Mouse (Mus musculus): ENCODE results near the gene Med16. TPM values are rescaled to one million over a fixed set of nuclear protein-coding genes. Genes with fewer than 3 reads are reported as not detected.

The Med16 gene
- total RNA-seq, 1 experiment from 2014 or later: 13.3 TPM

DNA sequence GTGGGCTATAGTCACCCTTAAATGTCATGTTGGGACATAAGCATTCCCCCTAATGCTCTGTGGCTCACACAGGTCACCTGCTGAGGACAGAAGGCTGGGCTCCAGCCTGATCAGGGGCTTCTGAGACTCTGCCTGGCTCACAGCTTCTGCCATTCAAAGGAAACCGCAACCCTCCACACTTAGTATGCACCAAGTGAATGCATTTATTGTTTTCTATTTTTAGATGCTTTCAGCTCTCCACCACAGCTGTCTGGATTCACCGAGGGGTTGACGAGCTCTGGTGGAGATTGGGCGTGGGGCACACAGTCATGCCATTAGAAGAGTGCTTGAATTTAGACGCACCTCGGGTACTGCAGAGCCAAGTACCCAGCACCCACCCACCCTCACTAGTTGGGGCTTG lies 35.4 kb downstream of the Med16 start:
- ATAC-seq (replicated peaks; ENCODE audit: insufficient number of reproducible peaks, low FRiP score, low TSS enrichment, poor library complexity, severe bottlenecking): no peak

DNA sequence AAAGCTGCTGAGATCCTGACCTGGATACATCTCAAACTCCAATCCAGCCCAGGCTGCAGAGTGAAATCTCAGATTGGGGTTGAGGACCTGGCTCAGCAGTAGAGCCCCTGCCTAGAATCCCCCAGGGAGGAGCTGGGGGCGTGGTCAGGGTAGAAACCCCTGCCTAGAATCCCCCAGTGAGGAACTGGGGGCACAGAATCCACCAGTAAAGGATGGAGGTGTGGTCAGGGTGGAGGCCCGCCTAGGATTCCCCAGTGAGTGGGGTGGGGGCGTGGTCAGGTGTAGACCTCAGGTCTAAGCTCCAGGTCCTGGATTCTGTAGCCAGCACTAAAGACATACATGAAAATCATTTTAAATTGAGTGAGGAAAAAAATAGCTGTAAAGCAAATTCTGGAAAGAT lies 35.9 kb downstream of the Med16 start:
- ATAC-seq (replicated peaks; ENCODE audit: insufficient number of reproducible peaks, low FRiP score, low TSS enrichment, poor library complexity, severe bottlenecking): no peak

DNA sequence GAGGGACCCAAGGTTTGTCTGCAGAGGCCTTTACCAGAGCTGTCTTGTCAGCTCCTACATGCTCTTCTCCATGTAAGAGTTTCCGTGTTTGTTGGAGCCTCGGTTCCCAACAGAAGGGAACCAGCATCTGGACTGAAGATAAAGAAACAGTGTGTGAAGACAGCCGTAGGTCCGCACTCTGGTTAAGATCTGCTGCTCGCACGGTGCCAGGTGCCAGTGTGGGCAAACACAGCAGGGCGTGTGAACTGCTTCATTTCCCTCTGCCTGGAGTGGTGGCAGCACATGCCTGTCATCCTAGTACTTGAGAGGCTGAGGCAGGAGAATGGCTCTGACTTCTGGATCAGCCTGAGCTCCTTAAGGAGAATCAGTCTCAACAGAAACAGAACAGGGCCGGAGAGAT lies 36.9 kb downstream of the Med16 start:
- ATAC-seq (replicated peaks; ENCODE audit: insufficient number of reproducible peaks, low FRiP score, low TSS enrichment, poor library complexity, severe bottlenecking): no peak

DNA sequence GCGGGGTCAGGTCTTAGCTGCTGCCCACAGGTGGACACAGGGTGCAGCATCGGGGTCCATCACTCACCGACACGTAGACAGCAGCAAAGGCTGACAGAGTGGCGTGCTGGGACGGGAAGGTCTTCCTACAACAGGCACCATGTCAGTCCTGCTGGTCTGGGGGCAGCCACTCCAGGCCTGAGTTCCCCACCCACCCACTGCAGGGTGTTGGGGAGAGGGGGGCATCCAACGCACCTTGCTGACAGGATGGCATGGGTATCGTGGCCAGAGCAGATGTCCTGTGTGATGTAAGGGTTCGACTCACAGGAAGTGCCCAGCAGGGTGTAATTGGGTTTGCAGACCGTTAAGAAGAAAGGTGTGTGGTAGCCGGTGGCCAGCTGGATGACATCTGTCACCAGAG lies 42.1 kb downstream of the Med16 start:
- ATAC-seq (replicated peaks; ENCODE audit: insufficient number of reproducible peaks, low FRiP score, low TSS enrichment, poor library complexity, severe bottlenecking): no peak

DNA sequence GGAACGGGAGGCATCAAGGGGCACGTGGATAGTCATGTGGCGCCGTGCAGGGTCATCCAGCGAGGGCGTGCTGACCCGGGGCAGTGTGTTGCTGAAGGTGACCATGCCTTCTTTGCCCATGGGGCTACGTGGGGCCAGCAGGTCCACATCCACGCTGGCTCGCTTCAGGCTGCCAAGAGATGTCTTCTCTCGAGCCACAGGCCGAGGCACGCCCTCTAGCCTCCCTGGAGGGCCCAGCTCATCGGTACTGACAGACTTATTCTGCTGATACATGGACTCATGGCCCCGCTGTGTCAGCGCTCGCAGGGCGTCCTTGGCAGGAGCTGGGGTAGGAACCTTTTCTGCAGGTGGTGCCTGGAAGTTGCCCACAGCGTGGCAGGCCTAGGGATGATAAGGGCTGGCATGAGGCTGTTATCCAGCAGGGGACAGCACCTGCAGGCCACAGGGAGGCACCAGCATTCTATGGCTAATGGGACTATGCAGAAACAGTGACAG lies 42.9 kb downstream of the Med16 start:
- no peak for ATAC-seq (replicated peaks; ENCODE audit: insufficient number of reproducible peaks, low FRiP score, low TSS enrichment, poor library complexity, severe bottlenecking)

DNA sequence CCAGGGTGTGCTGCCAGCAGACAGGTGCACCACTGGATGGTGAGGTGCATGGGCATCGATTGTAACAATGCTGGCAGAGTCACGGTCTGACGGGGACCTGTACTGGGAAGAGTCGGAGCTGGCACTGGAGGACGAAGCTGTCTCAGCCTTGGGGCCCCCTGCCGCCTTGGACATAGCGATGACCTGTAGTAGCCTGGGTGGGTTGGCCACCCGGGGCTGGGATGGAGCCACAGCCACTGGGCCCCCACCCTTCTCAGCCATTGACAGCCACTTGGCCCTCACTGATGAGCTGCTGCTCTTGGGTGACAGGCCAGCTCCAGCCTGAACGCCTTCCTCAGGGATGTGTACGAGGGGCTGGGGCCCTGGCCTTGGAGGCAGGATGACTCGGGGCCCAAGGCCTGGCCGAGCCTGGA lies 43.5 kb downstream of the Med16 start:
- ATAC-seq (replicated peaks; ENCODE audit: insufficient number of reproducible peaks, low FRiP score, low TSS enrichment, poor library complexity, severe bottlenecking): no peak

DNA sequence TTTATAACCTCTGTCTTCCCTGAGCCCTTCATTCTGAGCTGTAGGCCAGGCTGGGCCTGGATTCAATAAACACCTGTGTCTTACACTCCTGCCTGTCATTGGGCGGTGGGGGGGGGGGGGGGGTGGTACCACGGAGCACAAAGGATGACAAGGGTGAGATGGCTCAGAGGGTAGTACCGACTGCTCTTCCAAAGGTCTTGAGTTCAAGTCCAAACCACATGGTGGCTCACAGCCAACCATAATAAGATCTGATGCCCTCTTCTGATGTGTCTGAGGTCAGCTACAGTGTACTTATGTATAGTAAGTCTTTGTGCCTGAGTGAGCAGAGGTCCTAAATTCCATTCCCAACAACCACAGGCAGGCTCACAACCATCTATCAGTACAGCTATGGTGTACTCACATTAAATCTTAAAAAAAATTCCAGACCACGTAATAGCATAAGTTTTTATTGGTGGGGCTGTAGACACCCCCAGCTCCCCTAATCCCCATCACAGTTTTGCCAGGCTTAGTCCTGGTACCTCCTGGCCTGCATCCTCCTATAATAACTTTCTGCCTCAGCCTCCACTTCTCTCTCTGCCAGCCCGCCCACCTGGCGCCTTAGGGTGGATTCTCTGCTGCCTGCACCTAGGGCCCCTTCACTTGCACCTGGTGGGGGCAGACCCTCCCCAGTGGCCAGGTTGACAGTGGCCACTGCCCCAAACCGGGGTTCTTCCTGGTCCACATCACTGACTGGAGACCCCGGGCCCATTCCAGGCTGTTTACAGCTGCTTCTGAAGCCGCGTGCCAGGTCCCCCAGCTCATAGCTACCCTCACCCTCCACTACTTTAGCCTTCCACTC lies 44.2 kb downstream of the Med16 start:
- no peak for ATAC-seq (replicated peaks; ENCODE audit: insufficient number of reproducible peaks, low FRiP score, low TSS enrichment, poor library complexity, severe bottlenecking)

DNA sequence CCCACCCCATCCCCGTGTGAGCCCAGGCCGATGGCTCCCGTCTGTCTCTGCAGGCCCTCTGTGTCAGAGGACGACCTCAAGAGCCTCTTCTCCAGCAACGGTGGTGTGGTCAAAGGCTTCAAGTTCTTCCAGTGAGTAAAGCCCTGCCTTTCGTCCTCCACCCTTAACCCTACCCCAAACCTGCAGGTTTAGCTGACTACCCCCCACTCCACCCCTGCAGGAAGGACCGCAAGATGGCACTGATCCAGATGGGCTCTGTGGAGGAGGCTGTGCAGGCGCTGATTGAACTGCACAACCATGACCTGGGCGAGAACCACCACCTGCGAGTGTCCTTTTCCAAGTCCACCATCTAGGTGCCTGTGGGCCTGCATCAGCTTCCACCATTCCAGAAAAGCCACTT lies 45.8 kb downstream of the Med16 start:
- no peak for ATAC-seq (replicated peaks; ENCODE audit: insufficient number of reproducible peaks, low FRiP score, low TSS enrichment, poor library complexity, severe bottlenecking)

DNA sequence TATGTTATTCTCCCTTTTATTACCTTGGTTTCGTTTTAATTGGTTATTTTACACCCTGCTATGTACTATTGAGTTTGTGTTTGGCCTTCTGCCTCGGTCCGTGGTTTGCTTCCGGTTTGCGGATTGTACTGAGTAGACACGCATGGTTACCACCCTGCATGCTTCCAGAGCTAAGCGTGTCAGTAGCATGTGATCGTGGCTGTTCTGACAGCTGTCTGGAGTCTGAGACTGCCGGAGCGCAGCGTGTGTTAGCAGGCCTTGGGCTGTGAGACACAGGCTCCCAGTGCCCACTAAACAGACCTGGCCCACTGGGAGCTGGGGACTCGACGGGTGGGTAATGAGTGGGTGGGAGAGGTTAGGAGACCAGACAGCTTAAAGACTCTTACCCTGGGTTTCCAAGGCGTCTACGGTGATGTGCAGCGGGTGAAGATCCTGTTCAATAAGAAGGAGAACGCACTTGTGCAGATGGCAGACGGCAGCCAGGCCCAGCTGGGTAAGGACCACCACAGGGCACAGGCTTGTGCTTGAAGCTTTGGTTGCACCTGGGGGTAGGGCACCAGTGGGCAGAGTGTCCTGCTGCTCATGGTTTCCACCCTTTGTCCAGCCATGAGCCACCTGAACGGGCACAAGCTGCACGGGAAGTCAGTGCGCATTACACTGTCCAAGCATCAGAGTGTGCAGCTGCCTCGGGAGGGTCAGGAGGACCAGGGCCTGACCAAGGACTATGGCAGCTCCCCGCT lies 46.5 kb downstream of the Med16 start:
- ATAC-seq (replicated peaks; ENCODE audit: insufficient number of reproducible peaks, low FRiP score, low TSS enrichment, poor library complexity, severe bottlenecking): no peak

DNA sequence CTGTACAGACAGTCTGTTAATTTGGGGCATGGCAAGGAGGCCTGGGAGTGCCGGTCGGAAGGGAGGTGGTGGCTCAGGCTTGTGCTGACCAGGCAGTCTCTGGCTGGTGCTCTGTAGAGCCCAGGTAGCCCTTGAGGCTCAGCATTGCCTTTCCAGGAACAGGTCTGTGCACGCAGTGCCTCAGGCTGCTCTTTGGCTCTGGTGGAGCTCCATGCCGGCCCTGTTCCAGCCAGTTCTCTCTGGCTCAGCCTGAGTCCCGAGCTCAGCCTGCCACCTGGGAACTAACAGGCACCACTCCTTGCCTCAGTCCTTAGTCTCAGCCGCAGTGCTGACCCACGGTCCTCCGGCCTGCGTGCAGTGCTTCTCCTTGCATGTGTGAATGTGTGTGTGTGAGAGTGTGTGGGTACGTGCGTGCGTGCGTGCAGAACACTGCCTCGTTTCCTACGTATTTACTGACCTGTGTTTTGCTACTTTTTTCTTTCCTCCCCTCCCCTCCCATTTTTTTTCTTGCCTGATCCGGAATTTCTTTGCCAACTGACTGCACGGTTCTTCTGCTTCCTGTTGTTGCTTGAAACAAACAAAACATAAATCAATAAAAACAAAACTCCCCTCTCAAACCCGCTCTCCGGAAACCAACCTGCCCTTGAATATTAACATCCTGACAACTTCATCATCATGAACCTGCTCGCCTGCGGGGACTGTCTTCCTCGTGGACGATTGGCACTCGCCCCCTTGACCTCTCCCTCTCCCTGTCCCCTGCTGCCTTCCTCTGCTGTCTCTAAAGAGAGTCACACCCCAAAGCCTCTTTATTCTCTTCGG lies 47.3 kb downstream of the Med16 start:
- ATAC-seq (replicated peaks; ENCODE audit: insufficient number of reproducible peaks, low FRiP score, low TSS enrichment, poor library complexity, severe bottlenecking): no peak

DNA sequence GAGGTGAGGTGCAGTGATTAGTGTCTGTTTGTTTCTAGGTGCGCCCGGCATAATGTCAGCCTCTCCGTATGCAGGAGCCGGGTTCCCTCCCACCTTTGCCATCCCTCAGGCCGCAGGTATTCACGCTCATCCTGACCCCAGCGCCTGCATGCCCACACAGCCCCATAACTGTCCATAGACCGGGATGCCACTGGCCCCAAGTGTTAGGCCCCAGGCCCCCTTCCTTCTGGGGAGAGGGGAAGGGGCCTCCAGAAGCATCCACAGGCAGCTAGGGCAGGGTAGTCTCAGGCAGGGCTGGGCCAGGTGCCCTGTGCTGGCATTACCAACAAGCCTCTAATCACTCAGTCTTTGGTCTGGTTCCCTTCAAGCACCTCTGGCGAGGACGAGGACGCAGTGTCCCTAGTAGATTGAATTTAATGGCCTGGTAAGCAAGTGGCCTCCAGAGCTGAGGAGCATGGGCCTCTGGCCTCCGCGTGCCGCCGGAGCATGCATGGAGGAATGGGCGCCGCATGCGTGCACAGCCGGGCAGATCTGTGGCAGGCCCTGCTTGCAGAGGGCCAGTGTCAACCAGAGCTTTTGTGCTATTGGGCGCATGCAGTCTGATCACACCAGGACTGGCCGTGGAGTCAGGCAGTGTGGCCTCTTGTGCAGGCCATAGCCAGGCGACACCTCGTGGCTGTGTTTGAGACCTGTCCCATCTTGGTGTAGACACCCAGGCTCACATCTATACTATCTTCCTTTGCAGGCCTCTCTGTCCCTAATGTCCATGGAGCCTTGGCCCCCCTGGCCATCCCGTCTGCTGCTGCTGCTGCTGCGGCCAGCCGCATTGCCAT lies 48.4 kb downstream of the Med16 start:
- ATAC-seq (replicated peaks; ENCODE audit: insufficient number of reproducible peaks, low FRiP score, low TSS enrichment, poor library complexity, severe bottlenecking): no peak

DNA sequence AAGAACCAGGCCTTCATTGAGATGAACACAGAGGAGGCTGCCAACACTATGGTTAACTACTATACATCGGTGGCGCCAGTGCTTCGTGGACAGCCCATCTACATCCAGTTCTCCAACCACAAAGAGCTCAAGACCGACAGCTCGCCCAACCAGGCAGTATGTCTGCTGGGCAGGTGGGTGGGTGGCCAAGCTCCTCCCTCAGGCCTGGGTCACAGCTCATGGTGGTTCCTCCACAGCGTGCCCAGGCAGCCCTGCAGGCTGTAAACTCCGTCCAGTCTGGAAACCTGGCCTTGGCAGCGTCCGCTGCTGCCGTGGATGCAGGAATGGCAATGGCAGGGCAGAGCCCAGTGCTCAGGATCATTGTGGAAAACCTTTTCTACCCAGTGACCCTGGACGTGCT lies 49.6 kb downstream of the Med16 start:
- ATAC-seq (replicated peaks; ENCODE audit: insufficient number of reproducible peaks, low FRiP score, low TSS enrichment, poor library complexity, severe bottlenecking): no peak

DNA sequence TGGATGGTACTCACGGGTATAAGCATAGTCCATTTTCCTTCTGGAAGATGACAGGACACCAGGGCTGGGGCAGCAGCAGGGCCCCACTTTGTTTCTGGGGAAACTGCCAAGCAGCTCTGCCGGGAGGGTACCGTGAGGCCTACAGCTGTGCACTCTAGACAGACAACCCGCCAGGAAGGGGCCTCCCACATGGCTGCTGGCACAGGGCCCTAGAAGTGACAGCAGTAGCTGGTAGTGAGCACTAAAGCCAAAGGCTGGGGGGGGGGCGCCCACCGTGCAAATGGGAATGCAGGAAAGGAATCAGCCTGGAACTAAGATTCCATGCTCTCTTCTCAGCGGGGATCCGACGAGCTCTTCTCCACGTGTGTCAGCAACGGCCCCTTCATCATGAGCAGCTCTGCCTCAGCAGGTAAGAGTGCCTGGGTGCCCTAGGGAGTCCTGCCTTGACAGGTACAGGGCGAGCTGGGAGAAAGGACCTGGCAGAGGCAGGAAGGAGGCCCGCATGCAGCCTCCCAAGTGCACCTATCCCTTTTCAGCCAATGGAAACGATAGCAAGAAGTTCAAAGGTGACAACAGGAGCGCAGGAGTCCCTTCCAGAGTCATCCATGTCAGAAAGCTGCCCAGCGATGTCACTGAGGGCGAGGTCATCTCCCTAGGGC lies 50.2 kb downstream of the Med16 start:
- ATAC-seq (replicated peaks; ENCODE audit: insufficient number of reproducible peaks, low FRiP score, low TSS enrichment, poor library complexity, severe bottlenecking): no peak

DNA sequence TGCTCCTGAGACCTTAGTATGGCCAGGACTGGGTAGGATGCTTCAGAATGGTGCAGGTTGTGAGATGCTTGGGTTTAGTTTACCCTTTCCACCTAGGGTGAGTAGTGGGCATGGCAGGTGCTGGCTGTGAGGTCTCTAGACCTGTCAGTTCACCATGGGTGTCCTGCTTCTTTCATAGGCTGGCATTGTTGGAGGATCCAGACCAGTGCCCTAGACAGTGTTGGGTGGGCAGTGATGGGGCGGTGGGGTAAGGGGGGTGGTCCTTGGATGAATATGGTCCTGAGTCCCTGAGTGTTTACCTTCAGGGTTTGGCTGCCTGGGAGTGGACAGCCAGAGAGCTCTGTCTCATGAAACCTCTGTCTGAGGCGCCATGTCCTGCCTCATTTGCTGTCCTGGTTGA lies 50.8 kb downstream of the Med16 start:
- no peak for ATAC-seq (replicated peaks; ENCODE audit: insufficient number of reproducible peaks, low FRiP score, low TSS enrichment, poor library complexity, severe bottlenecking)

DNA sequence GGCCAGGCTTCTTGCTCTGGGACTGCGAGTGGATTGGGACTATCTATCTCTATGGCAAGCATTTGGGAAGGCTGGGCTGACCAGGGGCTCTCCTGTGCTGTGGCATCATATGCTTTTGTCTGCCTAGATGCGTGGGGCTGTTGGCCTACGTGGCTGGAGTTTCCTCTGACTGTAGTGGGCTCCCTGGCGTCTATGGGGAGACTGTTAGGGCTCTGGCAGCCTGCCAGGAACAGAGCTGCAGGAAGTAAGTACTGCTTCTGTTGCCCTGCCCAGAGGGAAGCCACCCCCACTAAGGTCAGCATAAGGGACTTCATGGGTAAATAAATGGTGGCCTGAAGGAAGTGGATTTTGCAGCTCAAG lies 51.3 kb downstream of the Med16 start:
- no peak for ATAC-seq (replicated peaks; ENCODE audit: insufficient number of reproducible peaks, low FRiP score, low TSS enrichment, poor library complexity, severe bottlenecking)

DNA sequence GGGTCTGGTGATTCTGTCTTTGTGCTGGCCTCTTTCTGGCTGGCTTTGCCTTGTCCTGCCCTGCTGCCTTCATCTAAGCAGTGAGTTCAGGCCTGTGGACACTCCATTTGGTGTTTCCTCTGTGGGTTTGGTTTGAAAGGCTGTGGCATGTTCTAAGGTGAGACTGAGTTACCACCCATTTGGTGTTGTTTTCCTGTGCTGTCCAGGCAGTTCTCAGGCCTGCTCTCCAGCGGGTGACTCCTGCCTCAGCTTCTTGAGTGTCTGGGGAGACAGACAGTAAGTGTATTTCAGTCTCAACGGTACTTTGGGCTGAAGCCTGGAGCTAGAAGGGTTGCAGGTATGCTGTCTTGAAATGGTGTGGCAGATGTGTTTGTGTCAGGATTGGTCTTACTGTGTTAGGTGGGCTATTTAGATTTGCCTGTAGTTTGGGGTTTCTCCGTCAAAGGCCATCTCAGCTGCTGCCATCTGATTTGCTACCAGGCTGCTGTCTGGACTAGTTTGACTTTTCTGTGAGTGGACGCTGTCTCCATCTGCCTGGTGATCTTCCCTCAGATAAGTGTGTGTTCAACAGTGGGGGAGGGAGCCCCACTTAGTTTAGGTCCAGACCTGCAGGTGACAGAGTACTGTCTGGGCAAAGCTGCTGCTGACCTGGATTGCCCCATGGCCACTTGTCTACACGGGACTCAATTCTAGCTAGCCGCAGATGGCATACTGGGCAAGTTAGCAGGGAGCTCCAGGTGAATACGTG lies 51.8 kb downstream of the Med16 start:
- ATAC-seq (replicated peaks; ENCODE audit: insufficient number of reproducible peaks, low FRiP score, low TSS enrichment, poor library complexity, severe bottlenecking): no peak

DNA sequence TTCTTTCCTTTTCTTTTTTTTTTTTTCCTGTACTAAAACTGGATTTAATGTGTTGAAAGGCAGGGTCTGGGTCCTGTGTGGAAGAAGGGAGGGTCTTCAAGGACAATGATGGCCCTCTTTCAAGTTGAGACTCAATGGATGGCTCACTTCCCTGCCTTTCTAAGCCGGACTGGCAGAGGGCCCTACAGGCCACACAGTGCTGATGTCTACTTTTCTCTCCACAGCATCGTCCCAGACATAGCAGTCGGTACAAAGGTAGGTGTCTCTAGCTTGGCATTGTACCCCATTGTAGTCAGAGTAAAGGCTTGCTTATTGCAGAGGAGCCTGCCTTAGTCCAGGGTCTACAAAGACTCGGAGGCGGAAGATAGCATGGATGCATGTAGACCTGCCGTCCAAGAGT lies 52.4 kb downstream of the Med16 start:
- ATAC-seq (replicated peaks; ENCODE audit: insufficient number of reproducible peaks, low FRiP score, low TSS enrichment, poor library complexity, severe bottlenecking): no peak
